Mouse (Mus musculus): ENCODE data around the gene Gm5431. TPM values are rescaled to one million over a fixed set of nuclear protein-coding genes. Genes with fewer than 3 reads are reported as not detected.

Gene Gm5431
- total and polyA plus RNA-seq, 3 experiments, result 0.20 to 1.5 (median 1.4) TPM

- intact Hi-C loops (cut with DNase I), result no loop called here
- 82% methylated on average over 3 of the region's 3 CpGs for WGBS
- TF ChIP-seq CTCF (IDR thresholded peaks at IDR 0.05) (no peak), POLR2A (IDR thresholded peaks at IDR 0.05; ENCODE audit: insufficient read depth, low read depth, low read length) (no peak), EP300 (IDR thresholded peaks at IDR 0.05; ENCODE audit: insufficient read depth, low read depth, low read length) (no peak)
- Histone ChIP-seq H3K79me2 (replicated peaks; ENCODE audit: control insufficient read depth, insufficient read depth, low read length) (0 out of 2 replicates have a peak, but pooled peaks cover 2% of the 10 kb centered on the region), H3K27me3 (ENCODE audit: control insufficient read depth, insufficient read depth, low read length) (no peaks in the 10 kb centered on the region), H3K4me1 (ENCODE audit: control insufficient read depth, insufficient read depth, low read length) (no peaks in the 10 kb centered on the region; the same call in 1 of the 2 replicates), H3K27ac (no peak overlapping the region), H3K36me3 (ENCODE audit: control insufficient read depth, insufficient read depth, low read length) (peaks cover 16% of the 10 kb centered on the region), H3K9ac (ENCODE audit: low read depth, low read length) (no peak overlapping the region), H3K4me3 (no peak overlapping the region)
- DNase-seq, result no peak
Observed at GRCm38 (mm10) chr11:48863808-48864207, 38.2 kb downstream of the Gm5431 start.

DNA sequence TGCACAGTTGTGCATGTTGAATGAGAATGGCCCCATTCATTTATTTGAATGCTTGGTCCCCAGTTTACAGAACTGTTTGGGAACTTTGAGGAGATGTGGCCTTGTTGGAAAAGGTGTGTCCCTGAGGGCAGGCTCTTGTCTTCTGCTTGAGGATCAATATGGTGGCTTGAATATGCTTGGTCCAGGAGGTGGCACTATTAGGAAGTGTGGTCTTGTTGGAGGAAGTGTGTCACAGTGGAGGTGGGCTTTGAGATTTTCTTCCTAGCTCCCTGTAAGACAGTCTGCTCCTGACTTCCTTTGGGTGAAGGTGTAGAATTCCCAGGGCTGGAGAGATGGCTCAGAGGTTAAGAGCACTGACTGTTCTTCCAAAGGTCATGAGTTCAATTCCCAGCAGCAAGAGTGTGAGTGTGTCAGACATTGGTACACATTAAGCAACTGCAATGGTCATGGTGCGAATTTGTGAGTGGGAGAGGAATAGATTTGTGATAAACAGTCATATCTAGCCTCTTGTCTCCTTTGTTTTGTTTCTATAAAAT is 39.2 kb downstream of the Gm5431 start:
- H3K9ac ChIP-seq (ENCODE audit: low read depth, low read length), result no peak overlapping the region
- peaks cover 1% of the 10 kb centered on the region; the same call in 1 of the 2 replicates for H3K4me1 ChIP-seq (ENCODE audit: control insufficient read depth, insufficient read depth, low read length)
- peaks cover 14% of the 10 kb centered on the region for H3K36me3 ChIP-seq (ENCODE audit: control insufficient read depth, insufficient read depth, low read length)
- no peaks in the 10 kb centered on the region for H3K27me3 ChIP-seq (ENCODE audit: control insufficient read depth, insufficient read depth, low read length)
- intact Hi-C loops (cut with DNase I), result no loop called here
- no peak overlapping the region for H3K4me3 ChIP-seq
- 0 out of 2 replicates have a peak, but pooled peaks cover 2% of the 10 kb centered on the region for H3K79me2 ChIP-seq (replicated peaks; ENCODE audit: control insufficient read depth, insufficient read depth, low read length)
- H3K27ac ChIP-seq, result no peak overlapping the region
- 79% methylated on average over 1 of the region's 1 CpGs for WGBS
- DNase-seq, result no peak
- TF ChIP-seq EP300 (IDR thresholded peaks at IDR 0.05; ENCODE audit: insufficient read depth, low read depth, low read length) (no peak), POLR2A (IDR thresholded peaks at IDR 0.05; ENCODE audit: insufficient read depth, low read depth, low read length) (no peak), CTCF (IDR thresholded peaks at IDR 0.05) (no peak)

- TF ChIP-seq POLR2A (IDR thresholded peaks at IDR 0.05; ENCODE audit: insufficient read depth, low read depth, low read length) (no peak), EP300 (IDR thresholded peaks at IDR 0.05; ENCODE audit: insufficient read depth, low read depth, low read length) (no peak), CTCF (IDR thresholded peaks at IDR 0.05) (peak; percentile 93)
- Histone ChIP-seq H3K79me2 (replicated peaks; ENCODE audit: control insufficient read depth, insufficient read depth, low read length) (no peaks in the 10 kb centered on the region), H3K36me3 (ENCODE audit: control insufficient read depth, insufficient read depth, low read length) (no peaks in the 10 kb centered on the region), H3K27me3 (ENCODE audit: control insufficient read depth, insufficient read depth, low read length) (no peaks in the 10 kb centered on the region), H3K4me3 (no peak overlapping the region; the same call in 1 of the 2 replicates), H3K4me1 (ENCODE audit: control insufficient read depth, insufficient read depth, low read length) (peaks cover 4% of the 10 kb centered on the region), H3K27ac (no peak overlapping the region), H3K9ac (ENCODE audit: low read depth, low read length) (no peak overlapping the region)
- under 1% methylated on average over 6 of the region's 6 CpGs for WGBS
- intact Hi-C loops (cut with DNase I), result loop anchor here (1.0 kb wide), 1 partner anchor 69 kb away; no protein-coding TSS in a partner anchor
- DNase-seq, result no peak
Observed at GRCm38 (mm10) chr11:48859014-48859413, 43.0 kb downstream of the Gm5431 start.

GRCm38 (mm10) chr11:48853474-48854180 is 48.4 kb downstream of the Gm5431 start:
- peak overlapping the region; percentile 64 for H3K27ac ChIP-seq
- H3K36me3 ChIP-seq (ENCODE audit: control insufficient read depth, insufficient read depth, low read length), result no peaks in the 10 kb centered on the region
- DNase-seq, result peak; percentile 90 to 95
- peak overlapping the region; percentile 86 for H3K9ac ChIP-seq (ENCODE audit: low read depth, low read length)
- 0 out of 2 replicates have a peak, but pooled peaks have one; percentile 43 for TF ChIP-seq POLR2A (IDR thresholded peaks at IDR 0.05; ENCODE audit: insufficient read depth, low read depth, low read length)
- peak; percentile 51 for TF ChIP-seq CTCF (IDR thresholded peaks at IDR 0.05)
- TF ChIP-seq EP300 (IDR thresholded peaks at IDR 0.05; ENCODE audit: insufficient read depth, low read depth, low read length), result peak; percentile 87
- no peaks in the 10 kb centered on the region for H3K27me3 ChIP-seq (ENCODE audit: control insufficient read depth, insufficient read depth, low read length)
- peak overlapping the region; percentile 59 for H3K4me3 ChIP-seq
- 6% methylated on average over 31 of the region's 31 CpGs for WGBS
- intact Hi-C loops (cut with DNase I), result loop anchor here (1.0 kb wide), 1 partner anchor 16 kb away; no protein-coding TSS in a partner anchor
- peaks cover 4% of the 10 kb centered on the region for H3K4me1 ChIP-seq (ENCODE audit: control insufficient read depth, insufficient read depth, low read length)
- no peaks in the 10 kb centered on the region for H3K79me2 ChIP-seq (replicated peaks; ENCODE audit: control insufficient read depth, insufficient read depth, low read length)

DNA sequence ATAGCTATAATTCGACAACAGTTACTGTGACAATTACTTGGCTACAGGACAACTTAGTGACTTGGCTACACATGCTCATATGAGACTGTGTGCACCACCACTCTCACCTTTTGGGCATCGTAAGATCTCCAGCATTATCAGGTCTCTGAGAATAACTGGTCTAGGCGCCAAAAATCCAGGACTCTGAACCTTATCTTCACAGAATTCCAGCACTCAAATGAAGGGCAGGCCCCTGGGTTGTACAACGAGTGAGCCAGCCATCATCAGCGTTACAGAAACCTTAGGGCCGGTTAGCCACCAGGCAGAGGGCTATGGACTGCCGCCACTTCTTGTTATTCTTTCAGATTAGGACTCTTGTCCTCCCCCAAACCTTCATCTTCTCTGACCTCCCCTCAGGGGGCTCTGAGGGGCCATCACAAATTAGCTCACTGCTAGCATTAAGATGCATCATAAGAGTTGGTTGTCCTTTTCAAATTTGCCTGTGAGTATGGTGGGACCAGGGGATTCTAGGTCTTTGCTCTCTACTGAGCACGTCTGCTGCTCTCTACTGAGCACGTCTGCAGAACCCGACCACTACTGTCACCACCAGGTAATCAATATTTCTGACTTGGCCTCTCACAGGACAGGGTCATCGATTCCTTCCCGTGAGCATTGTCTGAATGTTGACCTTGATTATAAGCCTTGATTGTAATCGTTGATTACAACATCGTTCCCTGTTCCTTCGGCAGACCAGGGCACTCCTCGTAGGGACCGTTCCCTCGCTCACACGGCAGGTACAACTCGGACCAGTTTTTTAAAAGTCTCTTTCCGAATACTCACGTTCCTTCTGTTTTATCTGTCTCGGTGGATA is 49.2 kb downstream of the Gm5431 start:
- no peaks in the 10 kb centered on the region for H3K27me3 ChIP-seq (ENCODE audit: control insufficient read depth, insufficient read depth, low read length)
- intact Hi-C loops (cut with DNase I), result loop anchor here (1.0 kb wide), 1 partner anchor 16 kb away; no protein-coding TSS in a partner anchor
- peak overlapping the region; percentile 55 for H3K27ac ChIP-seq
- peak overlapping the region; percentile 86 for H3K9ac ChIP-seq (ENCODE audit: low read depth, low read length)
- DNase-seq, result no peak
- WGBS, result 11% methylated on average over 23 of the region's 23 CpGs
- peaks cover 3% of the 10 kb centered on the region for H3K4me1 ChIP-seq (ENCODE audit: control insufficient read depth, insufficient read depth, low read length)
- TF ChIP-seq POLR2A (IDR thresholded peaks at IDR 0.05; ENCODE audit: insufficient read depth, low read depth, low read length), result no peak
- no peak for TF ChIP-seq EP300 (IDR thresholded peaks at IDR 0.05; ENCODE audit: insufficient read depth, low read depth, low read length)
- TF ChIP-seq CTCF (IDR thresholded peaks at IDR 0.05), result no peak
- no peaks in the 10 kb centered on the region for H3K36me3 ChIP-seq (ENCODE audit: control insufficient read depth, insufficient read depth, low read length)
- no peaks in the 10 kb centered on the region for H3K79me2 ChIP-seq (replicated peaks; ENCODE audit: control insufficient read depth, insufficient read depth, low read length)
- peak overlapping the region; percentile 59 for H3K4me3 ChIP-seq

All from heart, adult 2 months (tissue).